8 mouse cellular contexts compared by ENCODE assay signal in genomic region chr9:60275410-60276159, GRCm38 (mm10).
DNase-seq lines count a peak whose midpoint lies in the region; ATAC-seq and TF ChIP-seq lines count a peak whose summit lies in the region.

No protein-coding gene starts in this region.

- H3K4me1 ChIP-seq in embryonic facial prominence, embryonic 10.5 days = peaks cover 32% of the 10 kb centered on the region
- H3K4me1 ChIP-seq in small intestine, adult 2 months (ENCODE audit: control insufficient read depth, insufficient read depth, insufficient read length, low read length) = peaks cover 10% of the 10 kb centered on the region

- no peak for TF ChIP-seq POLR2A in small intestine, adult 2 months (IDR thresholded peaks at IDR 0.05; ENCODE audit: low read depth, low read length)

- no peak for ATAC-seq in erythroblast, adult 5-6 weeks (replicated peaks; ENCODE audit: low FRiP score, poor library complexity, severe bottlenecking)

- peaks cover 21% of the 10 kb centered on the region for H3K27me3 ChIP-seq in embryonic facial prominence, embryonic 10.5 days (replicated peaks; ENCODE audit: low read depth, poor library complexity, severe bottlenecking)
- H3K27me3 ChIP-seq in small intestine, adult 2 months (ENCODE audit: control insufficient read depth, insufficient read depth, low read length) = no peaks in the 10 kb centered on the region

- no peak overlapping the region; the same call in 1 of the 2 replicates for H3K27ac ChIP-seq in embryonic facial prominence, embryonic 10.5 days (replicated peaks)
- no peak overlapping the region for H3K27ac ChIP-seq in small intestine, adult 2 months (ENCODE audit: insufficient read depth, low read depth, low read length)

- no peaks in the 10 kb centered on the region for H3K36me3 ChIP-seq in embryonic facial prominence, embryonic 10.5 days (replicated peaks)
- no peaks in the 10 kb centered on the region for H3K36me3 ChIP-seq in small intestine, adult 2 months (ENCODE audit: control insufficient read depth, insufficient read depth, low read length)

- 16% methylated on average over 12 of the region's 12 CpGs for WGBS in embryonic facial prominence, embryonic 10.5 days
- WGBS in small intestine, adult 2 months = 69% methylated on average over 12 of the region's 12 CpGs

- peak; percentile 44 to 47 for DNase-seq in left cerebral cortex, adult 18-20 months (ENCODE audit: low spot score in 2 of 2)
- no peak for DNase-seq in left cerebral cortex, adult 11 months (ENCODE audit: low spot score)
- DNase-seq in adrenal gland, postnatal 14 days = peak; percentile 42
- peak; percentile 33 for DNase-seq in embryonic facial prominence, embryonic 10.5 days (ENCODE audit: low spot score)
- DNase-seq in layer of hippocampus, postnatal 25 days (ENCODE audit: extremely low spot score in 1 of 2, low spot score in 1 of 2) = peak; percentile 19 to 51
- no peak for DNase-seq in gastrocnemius, postnatal 4 days (ENCODE audit: low spot score in 2 of 2)

- no peak overlapping the region for H3K4me3 ChIP-seq in embryonic facial prominence, embryonic 10.5 days
- H3K4me3 ChIP-seq in small intestine, adult 2 months (ENCODE audit: low read depth, low read length) = no peak overlapping the region

- TF ChIP-seq CTCF in small intestine, adult 2 months (IDR thresholded peaks at IDR 0.05; ENCODE audit: extremely low read depth, insufficient read length, insufficient replicate concordance, low read depth, low read length) = peak; percentile 33; the same call in 1 of the 2 replicates

- H3K9me3 ChIP-seq in embryonic facial prominence, embryonic 10.5 days = no peaks in the 10 kb centered on the region

Comparison
In these comparisons a context has a peak if more than half of its experiments do, and no peak if none do; other contexts are left out.
1. DNase-seq: peak in left cerebral cortex, adult 18-20 months (2 of 2), adrenal gland, postnatal 14 days (single experiment), embryonic facial prominence, embryonic 10.5 days (single experiment) and layer of hippocampus, postnatal 25 days (2 of 2); none in left cerebral cortex, adult 11 months (single experiment) and gastrocnemius, postnatal 4 days (0 of 2).